Mouse (Mus musculus): ENCODE measurements around the gene Speer4e. TPM values are rescaled to one million over a fixed set of nuclear protein-coding genes. Genes with fewer than 3 reads are reported as not detected.
A peak's percentile ranks its signal among the peaks of the same experiment; 100 is the strongest.
"Not testable (repeated sequence)": the region's sequence is repeated elsewhere in the genome, so short reads cannot be mapped to it uniquely, and the experiment has no call there.

Speer4e gene
- polyA plus RNA-seq (2012; rRNA removed): not detected in 2 replicates

DNA sequence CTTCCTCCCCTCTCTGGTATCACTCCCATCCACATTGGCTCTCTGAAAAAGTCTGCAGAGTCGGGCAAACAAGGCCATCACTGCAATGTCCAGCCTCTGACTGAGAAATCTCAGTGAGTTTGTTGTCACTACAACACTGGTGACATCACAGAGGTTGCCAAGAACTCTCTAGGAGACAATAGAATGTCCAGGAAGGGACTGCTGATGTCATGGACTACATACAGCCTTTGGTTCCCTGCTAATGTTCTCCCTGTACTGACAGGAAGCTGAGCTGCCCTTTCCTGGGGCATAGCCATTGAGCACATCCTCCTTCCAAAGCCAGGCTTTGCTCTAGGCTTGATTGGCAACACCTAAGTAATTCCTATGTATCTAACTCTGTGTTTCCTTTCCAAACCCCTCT is at the start of gene Speer4e:
TSS of gene Speer4e (minus strand) at position 101 of the 400 bp plus-strand sequence.
- DNase-seq (ENCODE audit: extremely low spot score in 1 of 2, low spot score in 1 of 2): not testable (repeated sequence)

DNA sequence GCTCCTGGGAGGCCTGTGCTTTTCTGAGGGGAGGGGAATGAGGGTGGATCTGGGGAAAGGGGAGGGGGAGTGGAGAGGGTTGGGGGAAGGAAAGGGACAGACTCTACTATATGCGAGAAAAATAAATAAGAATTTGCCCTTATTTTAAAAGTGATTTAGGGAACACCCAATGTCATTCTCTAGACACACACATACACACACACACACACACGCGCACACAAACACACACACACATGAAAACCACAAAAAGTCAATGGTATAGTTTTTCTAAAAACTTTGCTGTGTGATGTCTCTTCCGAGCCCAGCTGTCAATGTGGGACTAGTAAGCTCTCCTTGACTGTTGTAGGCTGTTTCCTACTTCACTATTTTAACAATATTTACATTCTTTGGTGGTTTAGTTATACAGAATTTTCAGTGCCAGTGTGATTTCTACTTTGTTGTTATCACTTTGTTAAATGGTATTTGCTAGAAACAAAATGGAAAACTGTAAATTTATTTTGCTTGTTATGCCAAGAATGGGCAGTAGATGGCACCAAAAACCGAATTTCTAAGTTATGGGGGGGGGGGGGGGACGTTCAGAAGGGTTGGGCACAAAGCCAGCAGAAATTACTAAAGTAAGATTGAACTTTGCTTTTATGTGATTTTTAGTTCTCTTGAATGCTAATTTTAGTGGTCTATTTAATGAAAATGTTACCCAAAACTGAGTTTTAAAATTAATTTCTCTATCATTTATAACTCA is 48.6 kb upstream of the Speer4e start:
- peak in 1 of 2 experiments; percentile 43 for DNase-seq (ENCODE audit: extremely low spot score in 1 of 2, low spot score in 1 of 2)

DNA sequence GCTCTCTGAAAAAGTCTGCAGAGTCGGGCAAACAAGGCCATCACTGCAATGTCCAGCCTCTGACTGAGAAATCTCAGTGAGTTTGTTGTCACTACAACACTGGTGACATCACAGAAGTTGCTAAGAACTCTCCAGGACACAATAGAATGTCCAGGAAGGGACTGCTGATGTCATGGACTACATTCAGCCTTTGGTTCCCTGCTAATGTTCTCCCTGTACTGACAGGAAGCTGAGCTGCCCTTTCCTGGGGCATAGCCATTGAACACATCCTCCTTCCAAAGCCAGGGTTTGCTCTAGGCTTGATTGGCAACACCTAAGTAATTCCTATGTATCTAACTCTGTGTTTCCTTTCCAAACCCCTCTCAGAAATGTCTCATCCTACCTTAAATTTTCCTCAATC is 40.6 kb upstream of the Speer4e start, which contains the start of gene Gm10354:
TSS of gene Gm10354 (minus strand) at position 101 of the 400 bp plus-strand sequence.
- not testable (repeated sequence) for DNase-seq (ENCODE audit: extremely low spot score in 1 of 2, low spot score in 1 of 2)

DNA sequence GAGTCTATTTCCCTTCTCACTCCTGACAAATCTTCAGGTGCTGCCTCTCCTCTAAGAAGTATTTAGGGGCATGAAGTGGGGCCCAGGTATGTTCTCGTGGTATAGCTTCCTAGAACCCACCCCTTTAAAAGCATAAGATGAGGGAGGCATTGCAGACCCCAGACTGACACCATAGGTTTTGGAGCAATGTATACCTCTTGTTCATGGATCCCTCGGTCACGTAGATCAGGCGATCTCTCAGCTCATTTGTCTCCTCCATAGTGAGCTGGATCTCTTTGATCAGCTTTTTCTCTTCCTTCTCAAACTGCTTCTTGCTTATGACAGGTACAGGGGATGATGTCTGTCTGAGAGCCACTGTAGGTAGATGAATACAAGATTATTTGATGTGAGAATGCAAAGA is 39.1 kb upstream of the Speer4e start:
- not testable (repeated sequence) for DNase-seq (ENCODE audit: extremely low spot score in 1 of 2, low spot score in 1 of 2)

DNA sequence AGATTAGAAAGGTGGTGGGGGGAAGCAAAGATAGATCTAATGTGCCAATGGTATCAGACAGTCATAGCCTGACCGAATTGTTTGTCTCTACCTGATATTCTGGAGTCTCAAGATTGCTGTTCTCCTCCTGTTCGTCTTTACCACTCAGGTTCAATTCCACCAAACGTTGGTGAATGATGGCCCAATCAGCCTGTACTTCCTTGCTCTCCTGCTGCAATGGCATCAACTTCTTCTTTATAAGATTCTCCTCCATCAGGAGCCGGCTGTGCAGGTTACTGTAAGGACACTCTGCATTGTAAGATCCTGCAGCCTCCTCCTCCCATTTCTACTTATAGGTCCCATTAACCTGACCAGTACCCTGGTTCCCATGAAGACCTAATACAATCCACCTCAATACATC is 37.1 kb upstream of the Speer4e start:
- not testable (repeated sequence) for DNase-seq (ENCODE audit: extremely low spot score in 1 of 2, low spot score in 1 of 2)

DNA sequence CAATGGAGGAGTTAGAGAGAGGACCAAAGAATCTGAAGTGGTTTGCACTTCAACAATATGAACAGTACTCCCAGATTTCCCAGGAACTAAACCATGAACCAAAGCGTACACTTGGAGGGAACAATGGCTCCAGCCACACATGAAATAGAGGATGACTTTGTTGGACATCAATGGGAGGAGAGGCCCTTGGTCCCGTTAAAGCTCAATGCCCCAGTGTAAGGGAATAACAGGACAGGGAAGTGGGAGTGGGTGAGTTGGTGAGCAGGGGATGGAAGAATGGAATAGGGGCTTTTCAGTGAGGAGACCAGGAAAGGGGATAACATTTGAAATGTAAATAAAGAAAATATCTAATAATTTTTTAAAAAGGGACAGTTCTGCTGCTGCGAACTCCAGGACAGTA is 34.6 kb upstream of the Speer4e start:
- not testable (repeated sequence) for DNase-seq (ENCODE audit: extremely low spot score in 1 of 2, low spot score in 1 of 2)

DNA sequence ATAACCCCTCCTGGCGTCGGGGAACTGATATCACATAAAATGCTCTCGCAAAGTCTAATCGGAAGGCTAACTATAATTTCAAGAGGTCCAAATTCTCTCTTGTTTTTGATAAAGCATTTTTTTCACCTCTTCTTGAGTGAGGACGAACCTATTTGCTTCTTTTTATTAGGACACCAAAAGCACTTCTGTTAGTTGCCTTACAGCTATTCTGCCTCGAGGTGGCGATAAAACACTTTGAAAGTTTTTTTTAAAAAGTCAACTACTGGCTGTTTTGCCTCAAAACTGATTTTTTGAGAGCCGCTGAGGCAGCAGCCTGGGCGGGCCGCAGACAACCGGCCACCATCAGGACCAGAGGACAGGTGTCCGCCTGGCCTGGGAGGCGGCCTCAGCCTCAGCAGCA is 25.6 kb upstream of the Speer4e start:
- DNase-seq (ENCODE audit: extremely low spot score in 1 of 2, low spot score in 1 of 2): peak in 1 of 2 experiments; percentile 27

DNA sequence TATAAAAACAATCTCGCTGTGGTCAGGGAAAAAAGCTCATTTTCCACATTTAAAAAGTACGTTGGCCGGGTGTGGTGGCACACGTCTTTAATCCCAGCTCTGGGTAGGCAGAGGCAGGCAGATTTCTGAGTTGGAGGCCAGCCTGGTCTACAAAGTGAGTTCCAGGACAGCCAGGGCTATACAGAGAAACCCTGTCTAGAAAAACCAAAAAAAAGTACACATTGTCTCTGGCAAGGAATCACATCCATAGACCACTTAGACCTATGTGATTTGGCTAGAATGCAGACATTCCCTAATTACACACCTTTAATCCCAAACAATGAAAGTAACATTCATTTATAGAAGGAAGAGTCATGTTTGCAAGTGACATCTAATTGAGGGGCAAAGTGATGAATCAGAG is 23.3 kb upstream of the Speer4e start:
- not testable (repeated sequence) for DNase-seq (ENCODE audit: extremely low spot score in 1 of 2, low spot score in 1 of 2)

DNA sequence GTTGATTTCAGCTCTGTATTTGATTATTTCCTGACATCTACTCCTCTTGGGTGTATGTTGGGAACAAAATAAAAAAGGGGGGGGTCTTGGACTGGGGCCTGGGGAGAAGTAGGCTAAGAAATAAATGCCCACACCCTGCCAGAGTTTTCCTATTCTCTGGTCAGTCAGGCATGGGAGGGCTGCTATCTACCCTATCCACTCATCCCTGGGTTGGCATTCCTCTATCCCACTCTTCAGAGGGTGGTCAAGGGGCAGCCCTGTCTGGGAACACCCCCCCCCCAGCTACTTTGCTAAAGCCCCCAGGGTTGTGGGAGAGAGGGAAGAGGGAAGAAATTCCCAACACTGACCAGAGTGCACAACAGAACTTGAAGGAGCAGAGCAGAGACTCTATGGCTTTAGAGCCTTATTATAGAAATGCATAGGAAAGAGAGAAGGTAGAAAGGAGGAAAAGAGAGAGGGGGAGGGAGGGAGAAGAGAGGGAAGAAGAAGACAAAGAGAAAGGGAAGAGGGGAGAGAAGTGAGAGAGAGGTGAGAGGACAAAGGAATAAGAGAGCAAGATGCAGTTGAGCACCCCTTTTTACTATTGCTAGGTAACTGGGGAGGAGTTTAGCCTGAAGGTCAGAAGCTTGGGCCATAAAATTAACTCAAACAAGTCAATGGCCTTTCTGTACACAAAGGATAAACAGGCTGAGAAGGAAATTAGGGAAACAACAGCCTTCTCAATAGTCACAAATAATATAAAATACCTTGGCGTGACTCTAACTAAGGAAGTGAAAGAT is 17.9 kb upstream of the Speer4e start:
- not testable (repeated sequence) for DNase-seq (ENCODE audit: extremely low spot score in 1 of 2, low spot score in 1 of 2)

DNA sequence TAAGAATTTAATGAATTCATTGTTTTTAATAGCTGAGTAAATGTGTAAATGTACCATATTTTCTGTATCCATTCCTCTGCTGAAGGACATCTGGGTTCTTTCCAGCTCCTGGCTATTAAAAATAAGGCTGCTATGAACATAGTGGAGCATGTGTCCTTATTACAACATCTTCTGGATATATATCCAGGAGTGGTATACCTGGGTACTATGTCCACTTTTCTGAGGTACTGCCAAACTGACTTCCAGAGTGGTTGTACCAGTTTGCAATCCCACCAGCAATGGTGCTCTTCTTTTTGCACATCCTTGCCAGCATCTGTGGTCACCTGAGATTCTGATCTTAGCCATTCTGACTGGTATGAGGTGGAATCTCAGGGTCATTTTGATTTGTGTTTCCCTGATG is 15.4 kb upstream of the Speer4e start:
- not testable (repeated sequence) for DNase-seq (ENCODE audit: extremely low spot score in 1 of 2, low spot score in 1 of 2)

DNA sequence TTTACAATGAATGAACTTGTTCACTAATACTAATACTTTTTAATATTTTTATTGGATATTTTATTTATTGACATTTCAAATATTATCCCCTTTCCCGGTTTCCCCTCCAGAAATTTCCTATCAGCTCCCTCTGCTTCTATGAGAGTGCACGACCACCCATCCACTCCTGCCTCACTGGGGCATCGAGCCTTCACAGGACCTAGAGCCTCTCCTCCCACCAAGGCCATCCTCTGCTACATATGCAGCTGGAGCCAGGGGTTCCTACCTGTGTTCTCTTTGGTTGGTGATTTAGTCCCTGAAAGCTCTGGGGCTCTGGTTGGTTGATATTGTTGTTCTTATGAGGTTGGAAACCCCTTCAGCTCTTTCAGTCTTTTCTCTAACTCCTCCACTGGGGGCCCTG is 14.5 kb upstream of the Speer4e start:
- DNase-seq (ENCODE audit: extremely low spot score in 1 of 2, low spot score in 1 of 2): not testable (repeated sequence)

DNA sequence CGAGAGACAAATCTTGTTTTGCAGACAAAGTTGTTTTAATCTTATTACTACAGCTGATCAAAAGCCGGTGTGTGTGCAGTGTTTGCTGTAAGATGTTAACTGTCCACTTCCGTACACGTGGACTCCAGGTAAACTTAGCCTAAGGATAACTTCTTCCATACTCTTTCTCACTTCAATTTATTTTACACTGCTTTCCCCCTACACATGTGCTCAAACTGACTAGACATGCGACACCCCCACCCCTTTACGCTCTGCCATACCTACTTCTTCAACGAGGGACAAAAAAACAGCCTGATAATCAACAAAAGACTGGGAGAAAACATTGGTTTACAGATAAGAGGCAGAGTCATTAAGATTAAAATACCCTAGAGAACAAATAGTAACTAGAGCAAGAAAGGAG is 13.6 kb upstream of the Speer4e start:
- not testable (repeated sequence) for DNase-seq (ENCODE audit: extremely low spot score in 1 of 2, low spot score in 1 of 2)

DNA sequence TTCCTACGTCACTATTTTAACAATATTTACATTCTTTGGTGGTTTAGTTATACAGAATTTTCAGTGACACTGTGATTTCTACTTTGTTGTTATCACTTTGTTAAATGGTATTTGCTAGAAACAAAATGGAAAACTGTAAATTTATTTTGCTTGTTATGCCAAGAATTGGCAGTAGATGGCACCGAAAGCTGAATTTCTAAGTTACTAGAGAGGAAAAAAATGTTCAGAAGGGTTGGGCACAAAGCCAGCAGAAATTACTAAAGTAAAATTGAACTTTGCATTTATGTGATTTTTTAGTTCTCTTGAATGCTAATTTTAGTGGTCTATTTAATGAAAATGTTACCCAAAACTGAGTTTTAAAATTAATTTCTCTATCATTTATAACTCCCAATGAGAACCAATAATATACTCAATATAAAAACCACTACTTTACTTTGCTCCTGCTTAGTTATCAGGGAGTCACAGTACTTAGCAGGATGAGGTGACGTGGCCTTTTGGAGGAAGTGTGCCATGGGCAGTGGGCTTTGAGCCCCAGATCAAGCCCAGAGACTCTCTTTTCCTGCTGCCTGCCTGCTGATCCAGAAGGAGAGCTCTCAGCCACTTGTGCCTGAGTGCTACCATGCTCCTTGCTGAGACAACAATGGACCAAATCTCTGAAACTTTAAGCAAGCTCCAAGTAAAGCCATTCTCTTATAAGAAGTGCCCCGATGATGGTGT is 9.4 kb upstream of the Speer4e start:
- peak in 1 of 2 experiments; percentile 63 for DNase-seq (ENCODE audit: extremely low spot score in 1 of 2, low spot score in 1 of 2)

DNA sequence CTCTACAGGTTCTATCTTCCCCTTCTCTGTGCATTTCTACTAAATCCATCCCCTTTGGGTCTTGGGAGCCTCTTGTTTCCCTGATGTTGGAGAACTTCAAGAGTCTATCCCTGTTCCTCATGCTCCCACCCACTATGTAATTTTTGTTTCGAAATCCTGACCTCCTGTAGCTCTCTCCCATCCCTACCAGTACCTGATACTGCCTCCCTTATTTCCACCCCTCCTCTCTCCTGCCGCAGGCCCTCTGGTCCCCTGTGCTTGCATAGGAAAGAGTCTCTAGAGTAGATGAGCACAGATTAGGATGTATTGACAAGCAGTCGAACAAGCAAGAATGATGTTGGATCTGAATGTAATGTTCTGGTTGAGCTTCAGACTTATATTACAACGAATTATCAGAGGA is 7.3 kb upstream of the Speer4e start:
- not testable (repeated sequence) for DNase-seq (ENCODE audit: extremely low spot score in 1 of 2, low spot score in 1 of 2)

DNA sequence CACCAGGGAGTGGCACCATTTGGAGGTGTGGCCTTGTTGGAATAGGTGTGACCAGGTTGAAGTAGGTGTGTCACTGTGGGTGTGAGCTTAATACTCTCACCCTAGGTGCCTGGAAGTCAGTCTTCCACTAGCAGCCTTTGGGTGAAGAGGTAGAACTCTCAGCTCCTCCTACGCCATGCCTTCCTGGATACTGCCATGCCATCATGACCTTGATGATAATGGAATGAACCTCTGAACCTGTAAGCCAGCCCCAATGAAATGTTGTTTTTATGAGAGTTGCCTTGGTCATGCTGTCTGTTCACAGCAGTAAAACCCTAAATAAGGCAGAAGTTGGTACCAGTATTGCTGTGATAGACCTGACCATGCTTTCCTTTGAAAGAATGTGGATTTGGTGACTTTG is 2.8 kb upstream of the Speer4e start:
- DNase-seq (ENCODE audit: extremely low spot score in 1 of 2, low spot score in 1 of 2): not testable (repeated sequence)

DNA sequence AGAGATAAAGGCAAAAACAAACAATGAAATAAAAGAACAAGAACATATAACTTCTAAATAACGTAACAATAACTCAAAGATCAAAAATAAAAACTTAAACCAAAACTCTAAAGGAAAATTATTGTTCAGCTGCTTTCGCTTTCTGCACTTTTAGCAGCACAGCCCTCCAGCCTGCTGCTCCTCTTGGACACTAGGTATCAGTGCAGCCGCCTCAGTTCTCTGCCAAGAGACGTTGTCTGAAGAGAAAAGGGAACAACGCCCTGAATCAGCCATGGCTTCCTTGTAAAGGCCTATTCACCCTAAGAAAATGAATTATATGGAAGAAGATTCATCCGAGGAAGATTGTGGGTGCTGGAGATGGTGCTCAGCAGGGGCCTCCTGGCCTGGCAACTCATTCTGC is 4.5 kb downstream of the Speer4e start:
- DNase-seq (ENCODE audit: extremely low spot score in 1 of 2, low spot score in 1 of 2): not testable (repeated sequence)

DNA sequence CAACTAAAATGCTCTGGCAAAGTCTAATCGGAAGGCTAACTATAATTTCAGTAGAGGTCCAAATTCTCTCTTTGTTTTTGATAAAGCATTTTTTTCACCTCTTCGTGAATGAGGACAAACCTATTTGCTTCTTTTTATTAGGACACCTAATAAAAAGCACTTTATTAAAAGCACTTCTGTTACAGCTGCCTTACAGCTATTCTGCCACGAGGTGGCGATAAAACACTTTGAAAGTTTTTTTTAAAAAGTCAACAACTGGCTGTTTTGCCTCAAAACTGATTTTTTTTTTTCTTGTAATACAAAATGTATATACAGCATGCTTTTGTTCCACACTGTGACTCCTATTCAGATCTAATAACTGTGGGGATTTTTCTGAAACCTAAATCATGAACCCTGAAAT is 11.2 kb downstream of the Speer4e start:
- DNase-seq (ENCODE audit: extremely low spot score in 1 of 2, low spot score in 1 of 2): peak in 1 of 2 experiments; percentile 8

DNA sequence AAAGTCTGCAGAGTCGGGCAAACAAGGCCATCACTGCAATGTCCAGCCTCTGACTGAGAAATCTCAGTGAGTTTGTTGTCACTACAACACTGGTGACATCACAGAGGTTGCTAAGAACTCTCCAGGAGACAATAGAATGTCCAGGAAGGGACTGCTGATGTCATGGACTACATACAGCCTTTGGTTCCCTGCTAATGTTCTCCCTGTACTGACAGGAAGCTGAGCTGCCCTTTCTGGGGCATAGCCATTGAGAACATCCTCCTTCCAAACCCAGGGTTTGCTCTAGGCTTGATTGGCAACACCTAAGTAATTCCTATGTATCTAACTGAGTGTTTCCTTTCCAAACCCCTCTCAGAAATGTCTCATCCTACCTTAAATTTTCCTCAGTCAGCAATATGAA is 23.4 kb downstream of the Speer4e start, which contains the start of gene Gm9758:
TSS of gene Gm9758 (minus strand) at position 101 of the 400 bp plus-strand sequence.
- DNase-seq (ENCODE audit: extremely low spot score in 1 of 2, low spot score in 1 of 2): not testable (repeated sequence)

DNA sequence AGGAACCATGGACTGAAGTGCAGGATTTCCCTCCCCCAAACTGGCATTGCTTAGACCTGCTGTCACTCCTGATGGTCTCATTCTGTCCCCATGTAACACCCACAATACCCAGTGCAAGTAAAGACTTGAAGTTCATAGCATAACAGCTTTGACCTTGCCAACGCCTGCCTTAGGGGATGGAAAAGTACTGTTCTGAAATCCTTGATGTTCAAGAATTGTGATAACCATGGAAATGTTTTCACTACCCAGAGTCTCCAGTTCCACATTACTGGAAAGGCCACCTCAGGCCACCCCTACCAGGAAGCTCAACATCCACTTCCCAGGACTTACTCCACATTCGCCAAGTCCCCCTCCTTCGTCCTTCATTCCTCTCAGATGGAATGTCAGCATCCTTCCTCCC is 23.9 kb downstream of the Speer4e start:
- DNase-seq (ENCODE audit: extremely low spot score in 1 of 2, low spot score in 1 of 2): not testable (repeated sequence)

DNA sequence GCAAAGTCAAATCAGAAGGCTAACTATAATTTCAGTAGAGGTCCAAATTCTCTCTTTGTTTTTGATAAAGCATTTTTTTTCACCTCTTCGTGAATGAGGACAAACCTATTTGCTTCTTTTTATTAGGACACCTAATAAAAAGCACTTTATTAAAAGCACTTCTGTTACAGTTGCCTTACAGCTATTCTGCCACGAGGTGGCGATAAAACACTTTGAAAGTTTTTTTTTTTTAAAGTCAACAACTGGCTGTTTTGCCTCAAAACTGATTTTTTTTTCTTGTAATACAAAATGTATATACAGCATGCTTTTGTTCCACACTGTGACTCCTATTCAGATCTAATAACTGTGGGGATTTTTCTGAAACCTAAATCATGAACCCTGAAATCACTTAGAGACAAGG is 34.7 kb downstream of the Speer4e start:
- DNase-seq (ENCODE audit: extremely low spot score in 1 of 2, low spot score in 1 of 2): peak in 1 of 2 experiments; percentile 20

DNA sequence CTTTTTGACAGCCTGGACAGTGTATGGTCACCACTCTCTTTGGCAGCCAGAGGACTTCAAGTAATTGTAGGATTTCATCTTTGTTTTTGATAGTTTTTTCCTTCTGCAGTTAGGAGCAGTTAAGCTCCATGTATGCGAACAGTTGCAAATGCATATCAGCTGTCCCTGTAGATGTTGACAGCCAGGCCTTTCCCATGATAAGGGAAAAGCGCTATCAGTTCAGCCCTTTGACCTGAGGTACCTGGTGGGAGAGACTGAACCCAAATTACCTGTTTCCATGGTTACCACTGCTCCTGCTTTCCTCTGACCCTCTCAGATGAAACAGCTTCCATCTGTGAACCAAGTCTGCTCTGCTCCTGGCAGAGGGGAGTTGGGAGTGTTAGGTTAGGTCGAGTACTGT is 46.0 kb downstream of the Speer4e start:
- DNase-seq (ENCODE audit: extremely low spot score in 1 of 2, low spot score in 1 of 2): no peak

Measured in frontal cortex, adult 2 months (tissue).